Mouse (Mus musculus) embryonic facial prominence, embryonic 14.5 days (tissue): Measurements from ENCODE around the gene Ltbp3. TPM values are rescaled to one million over a fixed set of nuclear protein-coding genes. Genes with fewer than 3 reads are reported as not detected.
A peak's percentile ranks its signal among the peaks of the same experiment; 100 is the strongest.

Experiments
- ATAC-seq: fragments of 200-750 bp; cut with Nextera tagmentation; 2 replicates; pipeline ENCODE4 v1.8.0; 2017; ENCODE audit warnings: low read depth, moderate number of reproducible peaks, moderate TSS enrichment
- DNase-seq: peaks from one replicate; pipeline ENCODE4 v3.0.0-alpha.2; 2015; ENCODE audit warnings: low spot score
- H3K27ac ChIP-seq: fragments of 300-500 bp; sonication (generic); replicated peaks from 2 replicates; pipeline ENCODE4 v1.5.1; 2014; ENCODE audit warnings: low read depth, mild to moderate bottlenecking, low read length, moderate library complexity
- H3K27me3 ChIP-seq: fragments of 300-500 bp; sonication (generic); replicated peaks from 2 replicates; pipeline ENCODE4 v1.6.1; 2014; ENCODE audit warnings: low read length; ENCODE audit not compliant: control insufficient read depth, insufficient read depth
- H3K36me3 ChIP-seq: fragments of 300-500 bp; sonication (generic); 2 replicates; pipeline ENCODE4 v1.6.1; 2014; ENCODE audit warnings: low read length, mixed read lengths; ENCODE audit not compliant: control insufficient read depth, insufficient read depth
- H3K4me1 ChIP-seq: fragments of 300-500 bp; sonication (generic); 2 replicates; pipeline ENCODE4 v1.6.1; 2014; ENCODE audit warnings: antibody characterized with exemption, low read length; ENCODE audit not compliant: control insufficient read depth, insufficient read depth
- H3K4me2 ChIP-seq: fragments of 300-500 bp; sonication (generic); 2 replicates; pipeline ENCODE4 v1.6.1; 2014; ENCODE audit warnings: low read depth, mild to moderate bottlenecking, low read length, moderate library complexity, mixed read lengths
- H3K4me3 ChIP-seq: fragments of 300-500 bp; sonication (generic); 2 replicates; pipeline ENCODE4 v1.5.1; 2014; ENCODE audit warnings: low read depth, mild to moderate bottlenecking, low read length
- H3K9ac ChIP-seq: fragments of 300-500 bp; sonication (generic); 2 replicates; pipeline ENCODE4 v1.6.1; 2014; ENCODE audit warnings: low read depth, mild to moderate bottlenecking, low read length, moderate library complexity, mixed read lengths
- H3K9me3 ChIP-seq: fragments of 300-500 bp; sonication (generic); 2 replicates; pipeline ENCODE4 v1.6.1; 2016; ENCODE audit warnings: low read length; ENCODE audit not compliant: control insufficient read depth
- WGBS: fragments of 180-500 bp; shearing (Covaris S2); extraction: QIAGEN DNeasy Blood & Tissue Kit; methylation state at CpG from one replicate; pipeline ENCODE4 v1.1.7; 2014; 5-methylcytosine and 5-hydroxymethylcytosine counted together
- polyA plus RNA-seq: library from polyadenylated mRNA; unstranded; fragments of >200 nt; fragmentation: Nextera tagmentation; extraction: Ambion mirVana; gene quantifications from 2 replicates; pipeline ENCODE4 v1.2.1, GENCODE M21; 2014

Gene Ltbp3
- polyA plus RNA-seq, 1 experiment from 2014 or later = 68.0 TPM

DNA sequence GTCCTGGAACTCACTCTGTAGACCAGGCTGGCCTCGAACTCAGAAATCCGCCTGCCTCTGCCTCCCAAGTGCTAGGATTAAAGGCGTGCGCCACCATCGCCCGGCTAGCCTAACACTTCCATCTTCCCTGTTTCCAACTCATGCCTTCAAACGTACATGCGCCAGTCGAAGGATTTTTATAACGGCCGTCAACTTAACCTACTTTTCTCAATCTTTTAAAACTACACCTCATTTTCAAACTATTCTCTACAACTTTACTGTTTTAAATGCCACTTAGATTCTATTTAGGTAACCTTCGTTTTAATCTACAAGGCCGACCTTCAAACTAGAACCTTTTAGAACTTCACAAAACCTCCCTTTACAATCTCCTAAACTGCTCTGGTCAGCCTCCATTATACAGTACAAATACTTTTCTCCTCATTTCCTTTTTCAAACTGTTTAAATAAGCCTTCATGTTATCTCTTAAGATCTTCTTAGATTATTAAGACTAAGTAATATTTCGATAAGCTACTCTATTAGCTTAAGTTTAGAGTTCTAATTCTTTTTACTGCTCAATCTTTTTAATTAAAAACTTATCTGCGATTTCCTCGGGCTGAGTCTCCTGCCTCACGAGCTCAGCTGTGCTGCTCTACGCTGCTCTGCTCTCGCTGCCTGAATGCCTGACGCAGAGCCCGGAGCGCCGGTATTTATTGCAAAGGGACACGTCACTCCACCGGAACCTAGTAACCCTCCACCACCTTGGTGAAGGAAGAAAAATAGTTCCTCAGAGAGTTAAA is 61.5 kb downstream of the Ltbp3 start:
- Histone ChIP-seq H3K9me3 (no peaks in the 10 kb centered on the region), H3K4me2 (peak overlapping the region; percentile 84), H3K4me3 (peak overlapping the region; percentile 90), H3K27me3 (no peaks in the 10 kb centered on the region), H3K27ac (peak overlapping the region; percentile 100), H3K36me3 (peaks cover 35% of the 10 kb centered on the region), H3K9ac (peak overlapping the region; percentile 99), H3K4me1 (peaks cover 27% of the 10 kb centered on the region)
- ATAC-seq (peak; percentile 60; the same call in 1 of the 2 replicates), DNase-seq (peak; percentile 96)
- under 1% methylated on average over 25 of the region's 25 CpGs for WGBS

DNA sequence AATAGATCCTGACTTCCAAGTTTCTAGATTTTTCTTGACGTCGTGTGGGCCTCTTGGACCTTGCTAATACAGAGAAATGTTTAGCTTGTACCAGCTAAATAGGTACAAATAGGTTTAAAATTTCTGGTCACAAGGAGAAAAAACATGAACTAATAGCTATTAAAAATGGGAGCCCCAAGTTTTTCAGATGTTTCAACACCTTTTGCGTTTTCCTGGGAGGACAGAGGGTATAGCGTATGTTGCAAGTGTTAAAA is 62.0 kb downstream of the Ltbp3 start:
- Histone ChIP-seq H3K4me3 (peak overlapping the region; percentile 90), H3K9ac (peak overlapping the region; percentile 99), H3K27ac (peak overlapping the region; percentile 100), H3K36me3 (peaks cover 30% of the 10 kb centered on the region), H3K9me3 (no peaks in the 10 kb centered on the region), H3K27me3 (no peaks in the 10 kb centered on the region), H3K4me1 (peaks cover 27% of the 10 kb centered on the region), H3K4me2 (peak overlapping the region; percentile 84)
- no peak for ATAC-seq
- 0% methylated on average over 4 of the region's 4 CpGs for WGBS
- DNase-seq = no peak

DNA sequence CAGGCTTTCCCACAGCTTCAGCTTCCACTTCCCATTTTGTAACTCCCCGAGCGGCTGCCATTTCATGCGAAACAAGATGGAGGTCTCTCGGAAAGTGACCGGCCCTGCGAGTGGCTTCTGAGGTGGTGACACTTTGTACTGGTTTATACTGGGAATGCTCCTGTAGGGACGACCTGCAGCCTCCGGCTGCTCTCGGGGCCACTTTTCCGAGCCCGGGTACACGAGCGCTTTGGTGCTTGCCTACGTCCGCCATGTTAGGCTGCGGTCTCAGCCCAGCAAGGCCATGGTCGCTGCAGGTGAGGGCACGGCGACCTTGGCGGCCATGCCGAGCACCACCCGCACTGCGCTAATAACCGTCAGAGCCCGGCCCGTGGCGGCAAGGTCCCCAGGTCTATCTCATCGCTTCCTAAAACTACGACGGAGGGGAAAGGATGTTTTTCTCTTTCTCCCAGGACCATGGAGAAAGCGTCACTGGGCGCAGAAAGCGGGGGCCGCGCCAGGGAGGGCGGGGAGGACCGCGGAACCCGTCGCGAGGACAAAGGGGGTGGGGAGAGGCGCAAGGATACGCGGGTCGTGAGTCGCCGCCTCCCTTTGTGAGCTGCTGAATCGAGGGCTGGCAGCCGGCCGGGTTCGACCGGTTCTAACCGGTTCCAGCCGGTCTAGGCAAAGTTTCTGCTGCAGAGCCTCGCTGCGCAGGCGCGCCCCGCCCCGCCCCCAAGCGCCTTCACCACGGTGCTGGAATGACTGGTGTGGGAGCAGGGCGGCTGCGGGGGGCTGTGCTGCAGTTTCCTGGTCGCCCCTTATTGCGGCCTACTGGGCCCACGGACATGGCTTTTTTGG is 62.6 kb downstream of the Ltbp3 start:
- Histone ChIP-seq H3K36me3 (peaks cover 26% of the 10 kb centered on the region), H3K4me1 (peaks cover 27% of the 10 kb centered on the region), H3K9ac (peak overlapping the region; percentile 99), H3K4me3 (peak overlapping the region; percentile 90), H3K9me3 (no peaks in the 10 kb centered on the region), H3K4me2 (peak overlapping the region; percentile 84), H3K27me3 (no peaks in the 10 kb centered on the region), H3K27ac (peak overlapping the region; percentile 100)
- under 1% methylated on average over 38 of the region's 67 CpGs for WGBS
- ATAC-seq = peak; percentile 95
- peak; percentile 99 for DNase-seq

DNA sequence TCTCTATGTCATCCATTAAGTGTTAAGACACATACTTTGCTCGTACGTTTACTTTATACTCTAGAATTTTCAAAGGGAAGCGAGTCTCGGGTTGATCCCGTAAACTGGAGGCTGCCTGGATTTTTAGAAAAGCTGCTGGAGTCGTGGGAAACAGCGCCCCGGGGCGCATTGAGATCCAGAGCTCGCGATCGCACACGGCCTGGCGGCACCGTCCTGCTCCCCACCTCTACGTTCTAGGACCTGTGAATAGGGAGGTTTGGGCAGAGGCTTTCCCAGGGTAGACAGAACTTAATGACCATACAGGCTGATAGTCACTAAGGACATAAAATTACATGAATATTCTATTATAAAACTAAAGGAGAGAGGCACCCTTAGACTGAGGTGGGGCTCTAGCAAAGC is 63.2 kb downstream of the Ltbp3 start:
- ATAC-seq (no peak), DNase-seq (peak; percentile 71)
- Histone ChIP-seq H3K4me1 (peaks cover 27% of the 10 kb centered on the region), H3K27me3 (no peaks in the 10 kb centered on the region), H3K9me3 (no peaks in the 10 kb centered on the region), H3K36me3 (peaks cover 20% of the 10 kb centered on the region), H3K27ac (peak overlapping the region; percentile 100), H3K4me3 (peak overlapping the region; percentile 90), H3K9ac (peak overlapping the region; percentile 73), H3K4me2 (peak overlapping the region; percentile 84)
- WGBS = under 1% methylated on average over 16 of the region's 16 CpGs

DNA sequence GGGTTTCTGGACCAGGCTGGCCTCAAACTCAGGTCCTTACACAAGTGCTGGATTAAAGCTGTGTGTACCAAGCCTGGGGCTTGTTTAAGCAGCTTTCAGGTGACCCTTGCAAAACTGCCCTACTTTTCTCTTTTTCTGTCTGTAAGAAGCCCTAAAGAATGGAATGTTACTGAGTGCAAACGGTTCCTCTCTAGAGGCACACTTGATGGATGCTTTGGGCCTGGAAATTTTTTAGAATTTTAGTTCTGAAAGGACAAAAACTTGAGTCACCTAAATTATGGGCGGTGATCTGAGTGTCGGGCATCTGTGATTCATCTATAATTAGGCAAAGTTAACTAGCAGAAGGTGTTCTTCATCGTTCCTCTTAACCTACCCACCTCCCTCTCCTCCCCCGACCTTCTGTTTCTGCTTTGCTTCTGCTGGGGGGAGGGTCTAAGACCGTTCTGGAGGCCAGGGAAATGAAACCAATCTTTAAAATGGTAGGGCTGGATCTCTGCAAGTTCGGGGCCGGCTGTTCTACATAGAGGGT is 63.7 kb downstream of the Ltbp3 start:
- ATAC-seq = no peak
- Histone ChIP-seq H3K27ac (peak overlapping the region; percentile 100), H3K4me2 (peak overlapping the region; percentile 84), H3K9ac (peak overlapping the region; percentile 73), H3K4me1 (peaks cover 29% of the 10 kb centered on the region), H3K9me3 (no peaks in the 10 kb centered on the region), H3K4me3 (no peak overlapping the region), H3K27me3 (no peaks in the 10 kb centered on the region), H3K36me3 (peaks cover 16% of the 10 kb centered on the region; the same call in 1 of the 2 replicates)
- 13% methylated on average over 8 of the region's 8 CpGs for WGBS
- DNase-seq = no peak

DNA sequence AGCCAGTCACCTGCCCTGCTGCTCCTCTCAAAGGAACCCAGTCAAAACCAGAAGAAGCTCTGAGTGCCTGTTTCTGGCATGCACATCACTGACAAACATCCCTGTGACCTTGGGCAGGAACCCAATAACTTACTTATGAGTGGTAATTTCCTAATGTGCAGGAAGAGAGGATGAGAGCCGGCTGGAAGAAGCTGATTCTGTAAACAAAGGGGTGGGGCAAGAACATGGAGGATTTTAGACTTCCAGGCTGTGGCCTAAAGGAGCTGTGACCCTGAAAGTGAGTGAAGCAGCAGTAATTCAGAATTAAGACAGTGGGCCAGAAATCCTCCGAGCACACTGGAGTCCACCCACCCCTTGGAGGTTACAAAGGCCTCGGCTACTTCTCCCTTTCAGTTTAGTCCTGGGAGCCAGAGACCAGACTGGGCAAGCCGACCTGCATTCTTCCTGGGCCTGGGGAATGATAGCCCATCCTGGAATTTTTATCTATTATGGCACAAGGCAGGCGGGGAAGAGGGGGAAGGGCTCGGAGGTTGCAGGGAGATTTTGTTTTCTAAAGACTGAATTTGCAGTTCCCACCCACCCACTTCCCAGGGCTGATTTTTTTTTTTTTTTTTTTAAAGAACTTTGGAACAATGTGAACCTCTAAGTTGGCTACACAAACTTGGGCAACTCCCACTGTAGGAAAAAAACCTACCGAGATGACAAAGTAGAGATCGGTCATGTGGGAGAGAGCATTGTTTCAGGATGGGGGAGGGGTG is 65.5 kb downstream of the Ltbp3 start:
- ATAC-seq = no peak
- Histone ChIP-seq H3K36me3 (no peaks in the 10 kb centered on the region), H3K9ac (peak overlapping the region; percentile 46), H3K9me3 (no peaks in the 10 kb centered on the region), H3K27ac (peak overlapping the region; percentile 87), H3K4me1 (peaks cover 47% of the 10 kb centered on the region), H3K4me3 (no peak overlapping the region), H3K27me3 (no peaks in the 10 kb centered on the region), H3K4me2 (peak overlapping the region; percentile 24)
- WGBS = 10% methylated on average over 8 of the region's 8 CpGs
- no peak for DNase-seq

DNA sequence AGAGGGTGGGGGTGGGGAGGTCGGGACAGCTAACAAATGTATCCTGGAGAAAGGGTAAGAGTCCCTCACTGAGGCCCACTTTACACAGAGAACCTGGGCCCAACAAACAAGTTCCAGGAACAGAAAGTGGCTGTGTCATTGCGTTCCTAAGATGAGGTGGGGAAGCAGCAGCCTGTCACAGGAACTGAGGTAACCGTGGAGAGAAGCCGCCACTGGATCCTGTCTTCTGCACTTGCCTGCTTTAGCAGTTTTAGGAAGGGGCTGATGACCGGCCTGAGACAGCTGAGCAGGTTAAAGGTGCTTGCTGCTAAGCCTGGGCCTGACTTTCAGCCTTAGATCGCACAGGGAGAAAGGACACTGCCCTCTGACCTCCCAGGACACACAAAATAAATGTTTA is 66.1 kb downstream of the Ltbp3 start:
- Histone ChIP-seq H3K9me3 (no peaks in the 10 kb centered on the region), H3K4me1 (peaks cover 53% of the 10 kb centered on the region), H3K4me2 (peak overlapping the region; percentile 5; the same call in 1 of the 2 replicates), H3K27me3 (no peaks in the 10 kb centered on the region), H3K4me3 (no peak overlapping the region), H3K27ac (peak overlapping the region; percentile 87), H3K9ac (0 out of 2 replicates have a peak overlapping the region, but pooled peaks have one; percentile 46), H3K36me3 (no peaks in the 10 kb centered on the region)
- DNase-seq = no peak
- ATAC-seq = no peak
- WGBS = 36% methylated on average over 6 of the region's 6 CpGs

DNA sequence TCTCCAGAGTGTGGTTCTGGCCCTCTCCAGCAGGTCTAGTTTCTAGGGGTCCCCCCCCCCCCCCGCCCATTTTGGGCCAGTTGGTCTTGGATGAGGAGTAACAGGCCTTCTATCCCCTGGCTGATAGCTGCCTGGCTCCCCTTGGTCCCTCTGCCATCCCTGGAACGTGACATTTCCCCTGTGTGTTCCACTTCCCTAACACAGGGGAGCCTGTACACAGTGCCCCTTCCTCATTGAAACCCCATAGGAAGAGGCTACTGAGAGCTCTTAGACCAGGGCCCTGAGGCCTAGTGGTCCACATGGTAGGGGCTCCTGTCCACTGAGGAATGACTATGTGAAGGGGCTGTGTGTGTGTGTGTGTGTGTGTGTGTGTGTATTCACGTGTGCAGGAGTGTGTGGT is 67.0 kb downstream of the Ltbp3 start:
- ATAC-seq (no peak), DNase-seq (no peak)
- Histone ChIP-seq H3K4me3 (no peak overlapping the region), H3K27me3 (no peaks in the 10 kb centered on the region), H3K4me1 (peaks cover 62% of the 10 kb centered on the region), H3K9me3 (no peaks in the 10 kb centered on the region), H3K36me3 (no peaks in the 10 kb centered on the region), H3K27ac (no peak overlapping the region), H3K4me2 (no peak overlapping the region), H3K9ac (no peak overlapping the region)
- WGBS = 42% methylated on average over 2 of the region's 3 CpGs
